ENCODE assay signal across 8 mouse cellular contexts in genomic region chr6:72655309-72656052, GRCm38 (mm10). TPM values are rescaled to one million over a fixed set of nuclear protein-coding genes. Genes with fewer than 3 reads are reported as not detected.
DNase-seq lines count a peak whose midpoint lies in the region; ATAC-seq and TF ChIP-seq lines count a peak whose summit lies in the region.

No protein-coding gene starts in this region.

- peaks cover 43% of the 10 kb centered on the region for H3K4me1 ChIP-seq in intestine, embryonic 15.5 days (replicated peaks)
- H3K4me1 ChIP-seq in liver, embryonic 16.5 days (ENCODE audit: control insufficient read depth, low read depth, low read length) = peaks cover 6% of the 10 kb centered on the region
- peaks cover 22% of the 10 kb centered on the region for H3K4me1 ChIP-seq in olfactory bulb, adult 2 months (ENCODE audit: control insufficient read depth, insufficient read depth, low read length)

- WGBS in intestine, embryonic 15.5 days = 24% methylated on average over 20 of the region's 20 CpGs
- WGBS in liver, embryonic 16.5 days (ENCODE audit: insufficient replicate concordance) = 34% methylated on average over 20 of the region's 20 CpGs
- WGBS in olfactory bulb, adult 2 months = 26% methylated on average over 20 of the region's 20 CpGs

- no peaks in the 10 kb centered on the region for H3K36me3 ChIP-seq in intestine, embryonic 15.5 days
- H3K36me3 ChIP-seq in liver, embryonic 16.5 days (ENCODE audit: control insufficient read depth, insufficient read depth) = no peaks in the 10 kb centered on the region

- TF ChIP-seq POLR2A in olfactory bulb, adult 2 months (IDR thresholded peaks at IDR 0.05; ENCODE audit: insufficient read depth, low read depth, low read length) = no peak

- peak; percentile 81 for ATAC-seq in intestine, embryonic 15.5 days
- ATAC-seq in liver, embryonic 16.5 days (ENCODE audit: low read depth) = peak; percentile 39
- no peak for ATAC-seq in granulocyte monocyte progenitor cell, adult 5-6 weeks (replicated peaks; ENCODE audit: poor library complexity, severe bottlenecking)

- TF ChIP-seq CTCF in olfactory bulb, adult 2 months (IDR thresholded peaks at IDR 0.05; ENCODE audit: insufficient read depth, low read depth, low read length) = no peak

- H3K27me3 ChIP-seq in intestine, embryonic 15.5 days (replicated peaks) = no peaks in the 10 kb centered on the region
- H3K27me3 ChIP-seq in liver, embryonic 16.5 days (ENCODE audit: control insufficient read depth, insufficient read depth, low read depth, low read length) = no peaks in the 10 kb centered on the region

- DNase-seq in R1 (ENCODE audit: low read depth, low spot score) = peak; percentile 83
- peak; percentile 91 for DNase-seq in embryo, embryonic 10.5 days (ENCODE audit: low spot score)
- DNase-seq in heart, adult 11 months = peak; percentile 99
- DNase-seq in cerebellum, adult 9-10 months = no peak

- H3K27ac ChIP-seq in intestine, embryonic 15.5 days = peak overlapping the region; percentile 92
- 0 out of 2 replicates have a peak overlapping the region, but pooled peaks have one; percentile 6 for H3K27ac ChIP-seq in liver, embryonic 16.5 days (ENCODE audit: low read length)
- no peak overlapping the region; the same call in 1 of the 2 replicates for H3K27ac ChIP-seq in olfactory bulb, adult 2 months (ENCODE audit: insufficient read depth, low read depth, low read length)

- H3K9me3 ChIP-seq in intestine, embryonic 15.5 days = no peaks in the 10 kb centered on the region
- no peaks in the 10 kb centered on the region for H3K9me3 ChIP-seq in liver, embryonic 16.5 days (replicated peaks; ENCODE audit: control insufficient read depth, low read length)

- peak overlapping the region; percentile 22; the same call in 1 of the 2 replicates for H3K4me3 ChIP-seq in intestine, embryonic 15.5 days (replicated peaks)
- no peak overlapping the region for H3K4me3 ChIP-seq in liver, embryonic 16.5 days (ENCODE audit: low read depth, low read length)
- H3K4me3 ChIP-seq in olfactory bulb, adult 2 months (ENCODE audit: insufficient read depth, low read depth, low read length) = peak overlapping the region; percentile 47

- peak overlapping the region; percentile 17; the same call in 1 of the 2 replicates for H3K9ac ChIP-seq in intestine, embryonic 15.5 days
- no peak overlapping the region for H3K9ac ChIP-seq in liver, embryonic 16.5 days (ENCODE audit: low read depth, low read length)

- H3K4me2 ChIP-seq in intestine, embryonic 15.5 days (replicated peaks) = peak overlapping the region; percentile 49
- H3K4me2 ChIP-seq in liver, embryonic 16.5 days (ENCODE audit: low read depth, low read length) = peak overlapping the region; percentile 17; the same call in 1 of the 2 replicates

RNA-seq across cellular contexts. Expression of gene Tgoln1, which starts 38.7 kb away (rescaled TPM):
- polyA plus RNA-seq in intestine, embryonic 15.5 days (2015; fragmentation: Nextera tagmentation; extraction: Ambion mirVana) = 42.2 and 43.3 TPM in 2 replicates
- 15.5 and 16.8 TPM in 2 replicates for polyA plus RNA-seq in liver, embryonic 16.5 days (2015; fragmentation: Nextera tagmentation; extraction: Ambion mirVana)
- not detected in 2 replicates for polyA plus RNA-seq in olfactory bulb, adult 2 months (2012; ENCODE audit: insufficient read depth, insufficient read length, low replicate concordance, missing spikeins)
- total RNA-seq in granulocyte monocyte progenitor cell, adult 5-6 weeks (2014; fragmentation: Nextera tagmentation) = 31.1 and 32.7 TPM in 2 replicates
- 66.5 and 71.3 TPM in 2 replicates for total RNA-seq in granulocyte monocyte progenitor cell, adult 5-6 weeks (2017)

RNA-seq across cellular contexts. Expression of gene Retsat, which starts 57.2 kb away (rescaled TPM):
- 29.7 and 31.6 TPM in 2 replicates for polyA plus RNA-seq in intestine, embryonic 15.5 days (2015; fragmentation: Nextera tagmentation; extraction: Ambion mirVana)
- polyA plus RNA-seq in liver, embryonic 16.5 days (2015; fragmentation: Nextera tagmentation; extraction: Ambion mirVana) = 17.6 and 21.5 TPM in 2 replicates
- polyA plus RNA-seq in olfactory bulb, adult 2 months (2012; ENCODE audit: insufficient read depth, insufficient read length, low replicate concordance, missing spikeins) = not detected in 2 replicates
- 17.7 and 20.8 TPM in 2 replicates for total RNA-seq in granulocyte monocyte progenitor cell, adult 5-6 weeks (2014; fragmentation: Nextera tagmentation)
- 28.0 and 32.0 TPM in 2 replicates for total RNA-seq in granulocyte monocyte progenitor cell, adult 5-6 weeks (2017)

RNA-seq across cellular contexts. Expression of gene Elmod3, which starts 57.3 kb away (rescaled TPM):
- 13.9 and 14.3 TPM in 2 replicates for polyA plus RNA-seq in intestine, embryonic 15.5 days (2015; fragmentation: Nextera tagmentation; extraction: Ambion mirVana)
- 4.5 and 4.7 TPM in 2 replicates for polyA plus RNA-seq in liver, embryonic 16.5 days (2015; fragmentation: Nextera tagmentation; extraction: Ambion mirVana)
- polyA plus RNA-seq in olfactory bulb, adult 2 months (2012; ENCODE audit: insufficient read depth, insufficient read length, low replicate concordance, missing spikeins) = not detected in 2 replicates
- total RNA-seq in granulocyte monocyte progenitor cell, adult 5-6 weeks (2014; fragmentation: Nextera tagmentation) = 12.6 and 14.0 TPM in 2 replicates
- total RNA-seq in granulocyte monocyte progenitor cell, adult 5-6 weeks (2017) = 7.4 and 16.3 TPM in 2 replicates

Comparison
In these comparisons a context has a peak if more than half of its experiments do, and no peak if none do; other contexts are left out.
1. RNA of gene Retsat, which starts 57.2 kb away (polyA plus RNA-seq): 29.7 to 31.6 TPM in intestine, embryonic 15.5 days and 17.6 to 21.5 TPM in liver, embryonic 16.5 days; not detected in olfactory bulb, adult 2 months; every median in the first group is over 10 times any median in the second.